Mouse (Mus musculus): ENCODE measurements around the gene Rragb.

Gene Rragb

GRCm38 (mm10) chrX:153139734-153140515 lies at the start of gene Rragb:
Gene Rragb, plus strand, starts transcription at chrX:153139981.
- DNase-seq (ENCODE audit: low read depth, low spot score): peak; percentile 87

- no peak for DNase-seq (ENCODE audit: low read depth, low spot score)
Measured at GRCm38 (mm10) chrX:153118486-153118885, 21.3 kb upstream of the Rragb start, which contains the start of gene Foxr2. Gene Foxr2, plus strand, starts transcription at chrX:153118786.

GRCm38 (mm10) chrX:153119013-153119412 lies 20.8 kb upstream of the Rragb start:
- DNase-seq (ENCODE audit: low read depth, low spot score): no peak

GRCm38 (mm10) chrX:153142656-153143055 lies 2.9 kb downstream of the Rragb start:
- DNase-seq (ENCODE audit: low read depth, low spot score): no peak

- no peak for DNase-seq (ENCODE audit: low read depth, low spot score)
Measured at GRCm38 (mm10) chrX:153151766-153152165, 12.0 kb downstream of the Rragb start.

GRCm38 (mm10) chrX:153155322-153155721 lies 15.5 kb downstream of the Rragb start:
- peak; percentile 48 for DNase-seq (ENCODE audit: low read depth, low spot score)

GRCm38 (mm10) chrX:153174786-153175185 lies 35.0 kb downstream of the Rragb start:
- DNase-seq (ENCODE audit: low read depth, low spot score): peak; percentile 29

GRCm38 (mm10) chrX:153182221-153182620 lies 42.4 kb downstream of the Rragb start:
- no peak for DNase-seq (ENCODE audit: low read depth, low spot score)

- DNase-seq (ENCODE audit: low read depth, low spot score): peak; percentile 39
Measured at GRCm38 (mm10) chrX:153199185-153199584, 59.4 kb downstream of the Rragb start.

- DNase-seq (ENCODE audit: low read depth, low spot score): no peak
Measured at GRCm38 (mm10) chrX:153211101-153211500, 71.3 kb downstream of the Rragb start.
